Mouse (Mus musculus) liver, embryonic 13.5 days (tissue): ENCODE results near the gene Asphd1. TPM values are rescaled to one million over a fixed set of nuclear protein-coding genes. Genes with fewer than 3 reads are reported as not detected.
"Not testable (repeated sequence)": the region's sequence is repeated elsewhere in the genome, so short reads cannot be mapped to it uniquely, and the experiment has no call there.

Experiments used
- ATAC-seq: fragments of 200-750 bp; cut with Nextera tagmentation; 2 replicates; pipeline ENCODE4 v1.8.0; 2017; ENCODE audit warnings: low read depth, mild to moderate bottlenecking, moderate number of reproducible peaks, moderate library complexity
- DNase-seq: peaks from one replicate; pipeline ENCODE4 v3.0.0; 2022
- H3K27ac ChIP-seq: fragments of 300-500 bp; sonication (generic); 2 replicates; pipeline ENCODE4 v1.5.1; 2015; ENCODE audit warnings: moderate library complexity, mild to moderate bottlenecking, inconsistent platforms
- H3K27me3 ChIP-seq: fragments of 300-500 bp; sonication (generic); 2 replicates; pipeline ENCODE4 v1.6.1; 2015; ENCODE audit warnings: mild to moderate bottlenecking, inconsistent platforms
- H3K36me3 ChIP-seq: fragments of 300-500 bp; sonication (generic); 2 replicates; pipeline ENCODE4 v1.6.1; 2015; ENCODE audit warnings: mild to moderate bottlenecking, inconsistent platforms
- H3K4me1 ChIP-seq: fragments of 300-500 bp; sonication (generic); replicated peaks from 2 replicates; pipeline ENCODE4 v1.6.1; 2015; ENCODE audit warnings: inconsistent platforms
- H3K4me2 ChIP-seq: fragments of 300-500 bp; sonication (generic); 2 replicates; pipeline ENCODE4 v1.6.1; 2015; ENCODE audit warnings: inconsistent platforms, mild to moderate bottlenecking, moderate library complexity
- H3K4me3 ChIP-seq: fragments of 300-500 bp; sonication (generic); replicated peaks from 2 replicates; pipeline ENCODE4 v1.5.1; 2015; ENCODE audit warnings: mild to moderate bottlenecking, inconsistent platforms
- H3K9ac ChIP-seq: fragments of 300-500 bp; sonication (generic); 2 replicates; pipeline ENCODE4 v1.6.1; 2015; ENCODE audit warnings: mild to moderate bottlenecking, inconsistent platforms
- H3K9me3 ChIP-seq: fragments of 300-500 bp; sonication (generic); replicated peaks from 2 replicates; pipeline ENCODE4 v1.6.1; 2016; ENCODE audit warnings: inconsistent platforms
- WGBS: fragments of 180-500 bp; shearing (Covaris S2); methylation state at CpG from one replicate; pipeline ENCODE4 v1.1.7; 2015; ENCODE audit not compliant: insufficient replicate concordance; 5-methylcytosine and 5-hydroxymethylcytosine counted together
- polyA plus RNA-seq: library from polyadenylated mRNA; unstranded; fragments of >200 nt; fragmentation: Nextera tagmentation; extraction: Ambion mirVana; gene quantifications from 2 replicates; pipeline ENCODE4 v1.2.1, GENCODE M21; 2015

Asphd1 gene
- polyA plus RNA-seq, 1 experiment from 2014 or later, result not detected

DNA sequence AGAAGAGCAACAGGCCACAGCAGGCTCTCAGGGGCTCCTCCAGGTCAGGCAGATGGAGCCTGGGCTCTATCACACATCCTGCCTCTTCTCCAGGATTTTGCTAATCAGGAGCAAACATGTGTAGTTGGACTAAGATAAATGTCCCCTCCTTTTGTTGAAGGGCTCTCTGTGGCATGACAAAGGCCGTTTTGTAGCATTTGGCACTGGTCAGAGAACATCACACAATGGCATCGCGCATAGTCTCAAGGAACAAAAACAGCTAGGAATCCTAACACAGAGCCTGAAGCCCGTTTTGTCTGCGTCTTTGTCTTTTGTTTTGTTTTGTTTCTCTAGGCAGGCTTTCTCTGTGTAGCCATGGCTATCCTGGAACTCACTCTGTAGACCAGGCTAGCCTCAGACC is 25.4 kb downstream of the Asphd1 start:
- Histone ChIP-seq H3K9ac (no peak overlapping the region), H3K4me3 (no peak overlapping the region), H3K27ac (peak overlapping the region; percentile 30; the same call in 1 of the 2 replicates), H3K36me3 (no peaks in the 10 kb centered on the region), H3K4me2 (no peak overlapping the region), H3K9me3 (no peaks in the 10 kb centered on the region), H3K27me3 (no peaks in the 10 kb centered on the region), H3K4me1 (peaks cover 63% of the 10 kb centered on the region)
- ATAC-seq (no peak), DNase-seq (no peak)
- 48% methylated on average over 5 of the region's 5 CpGs for WGBS

DNA sequence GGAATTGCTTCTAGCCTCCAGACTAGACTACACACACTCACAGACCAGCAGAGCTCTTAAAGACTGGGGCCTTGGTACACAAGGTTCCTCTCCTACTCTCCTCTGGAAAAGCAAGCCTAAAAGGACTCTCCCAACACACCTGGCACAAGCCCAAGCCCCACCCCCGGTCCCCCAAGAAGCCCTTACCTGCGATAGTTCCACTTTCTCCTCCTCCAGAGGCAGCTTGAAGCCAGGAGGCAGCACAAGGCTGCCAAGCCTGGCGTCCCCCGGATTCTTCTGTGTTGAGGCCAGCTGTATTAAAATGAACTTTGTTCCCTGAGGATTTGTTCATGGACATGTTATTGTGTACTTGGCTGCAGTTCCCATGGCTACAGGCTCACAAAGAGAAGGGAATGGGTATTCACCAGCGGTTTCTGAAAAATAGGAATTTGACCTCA is 26.7 kb downstream of the Asphd1 start, which contains the start of gene Tmem219:
Gene Tmem219, minus strand, starts transcription at position 294 of the 437 bp plus-strand sequence.
- no peaks in the 10 kb centered on the region for H3K9me3 ChIP-seq
- peaks cover 55% of the 10 kb centered on the region for H3K4me1 ChIP-seq
- no peaks in the 10 kb centered on the region for H3K27me3 ChIP-seq
- ATAC-seq (no peak), DNase-seq (no peak)
- H3K9ac ChIP-seq, result no peak within 1 kb of the TSS
- peak within 1 kb of the TSS; percentile 15 for H3K4me2 ChIP-seq
- WGBS, result 65% methylated on average over 5 of the region's 5 CpGs
- no peaks in the 10 kb centered on the region for H3K36me3 ChIP-seq
- no peak within 1 kb of the TSS for H3K4me3 ChIP-seq
- H3K27ac ChIP-seq, result peak within 1 kb of the TSS; percentile 30; the same call in 1 of the 2 replicates

DNA sequence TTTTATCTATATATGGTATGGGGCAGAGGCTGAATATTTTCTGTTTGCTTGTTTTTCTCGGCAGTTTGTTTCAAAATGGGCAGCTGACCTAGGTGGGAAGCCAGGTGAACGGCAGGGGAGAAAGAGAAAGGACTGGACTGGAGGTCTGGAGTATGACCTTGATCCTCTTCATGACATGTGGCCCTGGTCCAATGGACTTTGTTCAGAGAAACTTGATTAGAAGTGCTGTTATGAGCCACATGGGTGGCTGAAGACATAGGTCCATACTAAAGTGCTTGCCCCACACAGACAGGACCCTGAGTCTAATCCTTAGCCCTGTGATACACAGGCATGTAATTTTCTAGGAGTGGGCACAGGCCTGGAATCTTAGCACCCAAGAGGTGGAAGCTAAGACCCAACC is 27.8 kb downstream of the Asphd1 start:
- Histone ChIP-seq H3K4me3 (no peak overlapping the region), H3K27ac (no peak overlapping the region), H3K36me3 (no peaks in the 10 kb centered on the region), H3K9ac (no peak overlapping the region), H3K9me3 (no peaks in the 10 kb centered on the region), H3K4me2 (no peak overlapping the region), H3K4me1 (peaks cover 45% of the 10 kb centered on the region), H3K27me3 (no peaks in the 10 kb centered on the region)
- DNase-seq (no peak), ATAC-seq (no peak)
- WGBS, result 62% methylated on average over 2 of the region's 2 CpGs

DNA sequence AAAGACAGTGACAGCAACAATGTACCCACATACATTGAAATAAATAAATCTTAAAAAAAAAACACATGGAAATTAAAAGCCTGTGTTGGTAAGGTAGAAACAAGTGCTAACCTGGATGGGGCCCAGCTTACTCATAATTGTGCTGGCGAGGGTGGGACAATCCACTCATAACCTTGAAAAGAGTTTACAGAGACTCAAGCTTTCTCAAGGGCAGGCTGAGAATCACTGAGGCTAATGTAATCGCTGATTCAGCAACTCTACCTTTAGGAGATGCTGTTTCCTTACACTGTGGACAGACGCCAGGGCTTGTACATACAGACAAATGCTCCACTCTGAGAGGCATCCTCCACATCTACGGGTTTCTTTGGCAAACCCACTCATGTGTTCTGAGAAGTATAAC is 29.4 kb downstream of the Asphd1 start:
- Histone ChIP-seq H3K27me3 (no peaks in the 10 kb centered on the region), H3K4me2 (no peak overlapping the region), H3K27ac (no peak overlapping the region), H3K4me3 (no peak overlapping the region), H3K36me3 (no peaks in the 10 kb centered on the region), H3K4me1 (peaks cover 33% of the 10 kb centered on the region), H3K9ac (no peak overlapping the region), H3K9me3 (no peaks in the 10 kb centered on the region)
- DNase-seq, result no peak
- 63% methylated on average over 4 of the region's 4 CpGs for WGBS
- no peak for ATAC-seq

DNA sequence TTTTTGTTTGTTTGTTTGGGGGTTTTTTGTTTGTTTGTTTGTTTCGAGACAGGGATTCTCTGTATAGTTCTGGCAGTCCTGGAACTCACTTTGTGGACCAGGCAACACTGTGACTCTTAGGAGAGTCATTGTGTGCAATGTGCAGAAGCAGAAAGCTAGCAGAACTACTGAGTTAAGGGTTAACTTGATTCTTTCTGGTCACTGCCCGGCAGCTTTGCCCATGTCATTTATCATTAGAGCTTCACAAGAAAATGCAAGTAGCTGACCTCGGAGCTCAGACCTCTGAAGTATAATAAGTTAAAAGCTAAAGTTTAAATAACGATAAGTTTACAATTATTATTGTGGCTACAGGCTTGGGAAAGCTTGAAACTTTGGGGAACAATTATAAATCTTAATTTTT is 31.0 kb downstream of the Asphd1 start:
- H3K27ac ChIP-seq, ATAC-seq: not testable (repeated sequence)
- WGBS, result 45% methylated on average over 4 of the region's 4 CpGs

DNA sequence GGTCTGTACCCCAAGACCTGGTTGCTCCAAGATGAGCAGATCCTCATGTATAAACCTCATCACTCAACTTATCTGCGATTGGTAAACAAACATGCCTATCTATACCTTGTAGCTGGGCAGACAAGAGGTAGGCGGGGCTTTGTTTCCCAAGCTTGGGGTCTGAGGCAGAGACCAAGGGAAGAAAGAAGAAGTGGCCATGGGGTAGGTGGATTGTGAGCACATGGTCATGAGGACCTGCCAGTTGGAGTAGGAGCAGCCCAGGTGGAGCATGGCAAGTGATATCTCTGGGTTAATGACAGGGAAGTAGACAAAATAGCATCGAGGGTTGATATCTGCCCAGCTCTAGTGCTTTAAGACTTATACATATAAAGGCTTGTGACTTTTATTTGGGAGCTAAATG is 34.5 kb downstream of the Asphd1 start:
- Histone ChIP-seq H3K9ac (no peak overlapping the region), H3K4me3 (no peak overlapping the region), H3K4me2 (no peak overlapping the region), H3K36me3 (no peaks in the 10 kb centered on the region), H3K9me3 (no peaks in the 10 kb centered on the region), H3K4me1 (no peaks in the 10 kb centered on the region), H3K27me3 (no peaks in the 10 kb centered on the region), H3K27ac (no peak overlapping the region)
- WGBS, result 65% methylated on average over 3 of the region's 3 CpGs
- DNase-seq (no peak), ATAC-seq (no peak)

More for the DNA sequence above, 31.0 kb downstream of the Asphd1 start:
- H3K27me3 ChIP-seq, H3K4me3 ChIP-seq, H3K9me3 ChIP-seq, H3K36me3 ChIP-seq, H3K4me2 ChIP-seq, H3K9ac ChIP-seq, DNase-seq: not testable (repeated sequence)
- H3K4me1 ChIP-seq, result peaks cover 17% of the 10 kb centered on the region

DNA sequence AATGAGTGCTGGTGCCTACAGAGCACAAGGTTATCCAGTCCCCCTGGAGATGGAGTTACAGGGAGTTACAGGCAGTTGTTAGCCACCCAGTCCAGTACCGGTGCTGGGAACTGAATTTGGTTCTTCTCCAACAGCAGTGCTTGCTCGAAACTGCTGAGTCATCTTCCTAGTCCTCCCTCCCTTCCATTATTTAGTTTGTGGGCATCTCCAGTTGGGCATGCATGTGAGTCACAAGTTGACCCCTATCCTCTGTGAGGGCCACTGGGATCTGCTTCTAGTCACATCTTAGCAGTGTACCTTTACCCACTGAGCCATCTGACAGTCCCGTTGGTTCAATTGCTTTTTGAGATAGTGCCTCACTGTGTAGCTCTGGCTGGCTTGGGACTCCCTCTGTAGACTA is 43.8 kb downstream of the Asphd1 start:
- Histone ChIP-seq H3K27ac (no peak overlapping the region), H3K9ac (no peak overlapping the region), H3K4me3 (no peak overlapping the region), H3K4me1 (peaks cover 6% of the 10 kb centered on the region), H3K36me3 (no peaks in the 10 kb centered on the region), H3K4me2 (no peak overlapping the region), H3K27me3 (no peaks in the 10 kb centered on the region), H3K9me3 (no peaks in the 10 kb centered on the region)
- WGBS, result 44% methylated on average over 3 of the region's 3 CpGs
- DNase-seq, result no peak
- no peak for ATAC-seq

DNA sequence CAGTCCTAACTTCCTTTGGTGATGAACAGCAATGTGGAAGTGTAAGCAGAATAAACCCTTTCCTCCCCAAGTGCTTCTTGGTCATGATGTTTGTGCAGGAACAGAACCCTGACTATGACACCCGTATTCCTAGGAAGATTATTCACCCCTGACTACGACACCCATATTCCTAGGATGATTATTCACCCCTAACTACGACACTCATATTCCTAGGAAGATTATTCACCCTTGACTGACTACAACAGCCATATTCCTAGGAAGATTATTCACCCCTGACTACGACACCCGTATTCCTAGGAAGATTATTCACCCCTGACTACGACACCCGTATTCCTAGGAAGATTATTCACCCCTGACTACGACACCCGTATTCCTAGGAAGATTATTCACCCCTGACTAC is 49.6 kb downstream of the Asphd1 start:
- H3K9ac ChIP-seq, DNase-seq, H3K27me3 ChIP-seq, H3K36me3 ChIP-seq, H3K4me2 ChIP-seq, H3K4me3 ChIP-seq, H3K27ac ChIP-seq, H3K9me3 ChIP-seq, ATAC-seq: not testable (repeated sequence)
- WGBS, result 88% methylated on average over 7 of the region's 9 CpGs
- peaks cover 22% of the 10 kb centered on the region for H3K4me1 ChIP-seq

DNA sequence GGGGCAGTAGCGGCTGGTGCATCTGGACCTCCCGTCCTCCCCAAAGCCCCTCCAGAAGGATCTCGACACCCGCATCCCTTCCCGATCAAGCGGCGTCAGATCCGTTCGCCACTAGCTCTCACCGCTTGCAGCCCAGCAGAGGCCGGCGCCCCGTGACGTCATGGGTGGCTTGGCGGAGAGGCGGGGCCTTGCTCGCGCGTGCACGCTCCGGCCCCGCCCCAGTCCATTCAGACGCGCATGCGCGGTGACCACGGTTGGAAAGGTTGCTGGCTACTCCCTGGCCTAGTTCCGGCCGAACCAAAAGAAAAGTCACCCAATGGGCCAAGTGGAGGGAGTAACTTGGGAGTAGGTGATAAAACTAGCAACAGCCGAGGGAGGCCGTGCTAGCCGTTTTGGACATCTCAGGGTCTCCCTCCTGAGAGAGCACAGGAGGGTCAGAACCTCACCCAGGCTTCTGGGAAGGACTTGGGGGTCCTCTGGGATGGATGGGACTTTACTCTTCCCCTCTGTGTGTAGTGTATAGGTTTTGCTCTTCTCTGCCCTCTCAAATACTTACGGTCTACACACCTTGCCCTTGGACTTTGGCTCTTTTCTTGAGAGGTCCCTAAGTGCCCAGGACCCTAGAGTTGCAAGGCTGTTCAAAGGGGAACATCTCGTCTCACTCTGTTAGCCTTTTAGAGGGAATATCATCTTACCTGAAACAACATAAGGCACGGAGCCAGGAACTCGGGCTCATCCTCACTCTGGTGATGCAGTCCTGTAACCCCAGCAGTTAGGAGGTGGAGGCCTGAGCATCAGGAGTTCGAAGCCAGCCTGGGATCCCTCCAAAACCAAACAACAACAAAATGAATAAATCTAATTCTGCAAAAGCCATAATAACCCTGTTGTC is 51.0 kb downstream of the Asphd1 start:
- Histone ChIP-seq H3K9me3 (no peaks in the 10 kb centered on the region), H3K4me2 (peak overlapping the region; percentile 72), H3K4me3 (peak overlapping the region; percentile 73), H3K4me1 (peaks cover 22% of the 10 kb centered on the region), H3K9ac (peak overlapping the region; percentile 83), H3K27me3 (no peaks in the 10 kb centered on the region), H3K36me3 (no peaks in the 10 kb centered on the region), H3K27ac (peak overlapping the region; percentile 67)
- peak; percentile 93 for ATAC-seq
- DNase-seq, result peak; percentile 91
- WGBS, result 10% methylated on average over 37 of the region's 37 CpGs

DNA sequence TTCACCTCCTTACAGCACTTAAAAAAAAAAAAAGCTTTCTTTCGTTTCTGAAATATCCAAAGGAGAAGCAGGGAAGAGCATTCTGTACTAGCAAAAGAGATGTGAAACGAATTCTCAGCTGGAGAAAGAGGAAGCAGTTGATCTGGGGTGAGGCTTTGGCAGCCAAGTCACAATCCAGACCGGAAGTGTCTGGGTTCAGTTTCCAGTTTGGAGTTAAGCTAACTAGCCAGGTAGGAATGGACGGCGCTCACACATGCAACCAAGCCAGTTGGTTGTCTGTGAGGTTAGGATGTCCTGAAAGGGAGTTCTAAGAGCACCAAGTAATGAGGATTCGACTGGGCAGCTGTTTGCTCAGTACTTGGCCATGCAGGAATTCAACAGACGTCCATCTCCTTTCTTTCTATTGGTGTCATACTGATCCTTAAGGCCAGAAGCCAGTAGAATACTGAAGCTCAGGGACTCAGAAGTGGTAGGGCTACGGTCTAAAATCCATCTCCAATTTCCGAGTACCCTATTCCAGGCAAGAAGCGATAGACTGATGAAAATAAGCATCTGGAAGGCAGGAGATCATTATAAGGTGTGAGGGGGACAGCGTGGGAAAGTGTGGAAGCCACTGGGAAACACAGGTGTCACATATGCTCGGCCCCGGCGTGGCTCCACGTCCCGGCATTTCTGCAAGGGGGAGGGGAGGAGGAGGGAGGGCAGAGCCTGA is 51.8 kb downstream of the Asphd1 start:
- H3K9ac ChIP-seq, result peak overlapping the region; percentile 83
- no peak for DNase-seq
- H3K36me3 ChIP-seq, result no peaks in the 10 kb centered on the region
- WGBS, result 5% methylated on average over 16 of the region's 16 CpGs
- no peaks in the 10 kb centered on the region for H3K9me3 ChIP-seq
- H3K27me3 ChIP-seq, result no peaks in the 10 kb centered on the region
- peak; percentile 71 for ATAC-seq
- peak overlapping the region; percentile 59 for H3K27ac ChIP-seq
- H3K4me3 ChIP-seq, result peak overlapping the region; percentile 73
- peak overlapping the region; percentile 72 for H3K4me2 ChIP-seq
- peaks cover 22% of the 10 kb centered on the region for H3K4me1 ChIP-seq

DNA sequence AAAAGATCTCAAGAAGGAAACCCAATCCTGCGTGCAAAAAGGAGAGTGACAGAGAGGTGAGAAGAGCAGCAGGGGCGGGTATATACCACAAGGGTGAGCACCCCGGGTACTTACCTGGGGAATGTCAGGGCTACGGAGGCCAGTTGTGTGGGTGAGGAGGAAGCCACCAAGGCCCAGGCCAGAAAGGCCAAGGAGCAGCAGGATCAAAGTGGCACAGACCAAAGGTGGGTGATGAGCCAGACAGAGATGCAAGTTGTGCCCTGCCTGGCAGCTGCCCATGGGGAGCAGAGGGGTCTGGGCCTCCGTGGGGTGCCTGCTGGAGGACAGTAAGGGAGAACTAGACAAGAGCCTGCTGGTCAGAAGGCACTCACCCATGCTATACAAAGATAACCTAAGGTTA is 52.5 kb downstream of the Asphd1 start:
- Histone ChIP-seq H3K9me3 (no peaks in the 10 kb centered on the region), H3K4me2 (peak overlapping the region; percentile 72), H3K27ac (peak overlapping the region; percentile 59), H3K27me3 (no peaks in the 10 kb centered on the region), H3K4me3 (peak overlapping the region; percentile 73), H3K4me1 (peaks cover 22% of the 10 kb centered on the region), H3K36me3 (no peaks in the 10 kb centered on the region; the same call in 1 of the 2 replicates), H3K9ac (peak overlapping the region; percentile 83)
- no peak for ATAC-seq
- WGBS, result 73% methylated on average over 5 of the region's 5 CpGs
- no peak for DNase-seq
